Mouse (Mus musculus) c-Kit-negative CD71-positive TER-119-positive erythroid progenitor cells, embryonic 14.5 days (primary cell): ENCODE data around the gene Trmt2b.
A peak's percentile ranks its signal among the peaks of the same experiment; 100 is the strongest.
"Not testable (repeated sequence)": the region's sequence is repeated elsewhere in the genome, so short reads cannot be mapped to it uniquely, and the experiment has no call there.

Experiments
- DNase-seq: peaks from one replicate; pipeline ENCODE4 v3.0.0-alpha.2; 2013; ENCODE audit warnings: low read depth, low spot score

Trmt2b gene

DNA sequence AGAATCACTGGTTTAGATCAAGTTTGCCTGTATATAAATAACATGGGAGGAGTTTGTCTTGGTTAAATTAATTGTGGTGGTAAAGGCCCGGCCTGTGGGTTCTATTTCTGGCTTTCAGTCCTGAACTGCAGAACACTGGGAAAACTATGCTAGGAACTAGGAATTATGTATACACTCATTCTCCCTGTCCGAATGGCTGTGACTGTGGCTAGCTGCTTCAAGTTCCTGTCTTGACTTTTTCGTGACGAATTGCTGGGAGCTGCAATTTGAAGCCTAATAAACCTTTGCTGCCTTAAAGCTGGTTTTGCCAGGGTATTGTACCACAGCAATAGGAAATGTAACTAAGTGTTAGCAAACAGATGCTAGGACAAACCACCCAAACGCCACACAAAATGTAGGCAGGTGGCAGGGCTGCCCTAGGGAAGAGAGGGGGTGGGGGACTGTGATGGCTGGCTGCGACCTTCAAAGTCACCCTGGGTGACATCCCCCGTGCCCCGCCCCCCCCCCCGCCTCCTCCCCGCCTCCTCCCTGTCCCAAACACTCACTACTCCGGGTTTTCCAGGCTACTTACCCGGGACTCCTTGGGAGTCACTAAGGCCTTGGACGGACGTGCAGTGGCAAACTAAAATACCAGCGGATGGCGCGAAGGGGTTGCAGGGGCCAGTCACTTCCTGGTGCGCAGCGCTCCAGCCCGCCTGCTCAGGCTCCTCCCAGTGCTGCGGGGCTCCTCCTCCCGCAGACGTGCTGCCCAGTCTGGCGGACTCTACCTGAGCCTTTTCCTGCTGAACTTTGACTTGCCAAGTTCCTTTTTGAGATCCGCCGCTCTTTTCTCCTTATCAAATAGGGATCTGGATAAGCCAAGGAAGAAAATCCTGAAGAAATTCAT, at the start of gene Trmt2b:
TSS of gene Trmt2b (minus strand) at position 710 of the 886 bp plus-strand sequence.
- DNase-seq = peak; percentile 26

DNA sequence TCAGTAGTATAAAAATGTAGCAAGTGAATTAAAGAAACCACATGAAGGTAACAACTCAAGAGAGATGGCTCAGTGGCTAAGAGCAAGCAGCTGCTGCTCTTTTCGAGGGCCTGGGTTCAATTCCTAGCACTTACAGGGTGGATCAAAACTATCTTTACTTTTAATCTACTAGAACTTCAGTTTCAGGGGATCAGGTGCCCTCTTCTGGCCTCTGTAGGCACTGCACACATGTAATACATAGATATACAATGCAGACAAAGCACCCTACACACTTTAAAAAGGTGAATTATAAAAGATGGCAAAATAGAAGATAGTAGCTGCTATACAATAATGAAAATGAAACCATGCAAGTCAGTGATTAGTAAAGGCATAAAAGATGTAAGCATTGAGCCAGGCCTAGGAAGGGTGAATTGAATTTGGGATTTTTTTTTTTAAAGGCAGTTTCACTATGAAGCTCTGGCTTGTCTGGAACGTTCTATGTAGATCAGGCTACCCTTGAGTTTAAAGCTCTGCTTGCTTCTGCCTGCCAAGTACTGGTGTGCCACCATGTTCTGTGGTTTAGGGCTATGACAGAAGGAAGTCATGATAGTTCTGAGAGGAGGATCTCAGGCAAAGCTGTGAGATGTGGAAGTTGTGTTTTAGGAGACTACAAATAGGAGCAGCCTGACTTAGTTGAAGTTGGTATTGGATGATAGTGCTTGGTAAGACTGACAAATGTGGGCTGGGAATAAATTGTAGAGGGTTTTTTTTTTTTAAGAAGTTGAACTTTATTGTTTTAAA, 42.6 kb upstream of the Trmt2b start:
- DNase-seq = no peak

DNA sequence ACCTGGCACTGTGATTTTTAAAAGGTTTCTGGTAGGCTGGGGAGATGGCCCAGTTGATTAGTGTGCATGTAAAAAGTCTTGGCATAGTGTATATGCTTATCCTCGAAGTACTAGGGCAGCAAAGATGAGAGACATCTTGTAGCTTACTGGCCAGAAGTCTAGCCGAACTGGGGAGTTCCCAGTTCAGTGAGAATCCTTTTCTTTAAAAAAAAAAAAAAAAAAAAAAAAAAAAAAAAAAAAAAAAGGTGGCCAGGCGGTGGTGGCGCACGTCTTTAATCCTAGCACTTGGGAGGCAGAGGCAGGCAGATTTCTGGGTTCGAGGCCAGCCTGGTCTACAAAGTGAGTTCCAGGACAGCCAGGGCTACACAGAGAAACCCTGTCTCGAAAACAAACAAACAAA, 34.4 kb upstream of the Trmt2b start:
- DNase-seq = not testable (repeated sequence)

GRCm38 (mm10) chrX:134308275-134308634, 31.5 kb upstream of the Trmt2b start:
- DNase-seq = no peak

- DNase-seq = peak; percentile 74
Measured at GRCm38 (mm10) chrX:134307534-134308274, 30.9 kb upstream of the Trmt2b start, which contains the start of gene Cenpi. Gene Cenpi (plus strand): TSS chrX:134308084.

- DNase-seq = no peak
Measured at GRCm38 (mm10) chrX:134303287-134303686, 26.5 kb upstream of the Trmt2b start.

DNA sequence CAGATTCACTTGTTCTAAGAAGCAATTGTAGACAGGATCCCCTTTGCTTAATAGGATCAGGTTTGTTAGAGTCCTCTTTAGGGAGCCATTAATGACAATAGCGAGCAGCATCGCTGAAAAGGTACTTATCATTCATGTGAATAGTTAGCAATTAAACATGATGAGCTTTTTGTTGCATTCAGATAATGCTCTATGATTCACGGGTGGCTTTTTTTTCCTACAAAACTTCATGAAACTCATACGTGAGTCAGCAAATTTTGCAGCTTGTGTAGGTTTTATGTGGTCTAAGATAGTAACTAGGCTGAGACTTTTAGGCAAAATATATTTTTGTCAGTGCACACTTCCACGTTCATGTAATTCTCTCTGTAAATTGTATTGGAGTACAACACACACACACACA, 23.4 kb upstream of the Trmt2b start:
- DNase-seq = no peak

DNA sequence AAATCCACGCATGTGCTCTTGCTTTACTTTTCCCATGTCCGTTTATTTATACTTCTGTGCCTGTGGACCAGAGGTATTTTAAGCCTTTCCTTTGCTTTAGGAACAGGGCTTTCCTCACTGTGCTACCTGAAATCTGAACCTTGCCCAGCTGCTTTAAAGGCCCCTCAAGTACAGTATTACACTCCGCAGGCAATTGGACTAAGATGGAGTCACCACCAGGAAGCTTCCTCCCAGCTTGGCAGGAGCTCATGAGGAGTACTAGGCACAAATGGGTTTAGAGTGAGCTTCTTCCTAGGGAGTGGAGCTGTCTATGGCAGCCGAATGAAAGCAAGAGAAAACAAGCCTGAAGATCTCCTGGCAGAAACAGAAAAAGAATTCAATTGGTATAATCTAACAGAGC, 20.4 kb upstream of the Trmt2b start:
- DNase-seq = no peak

DNA sequence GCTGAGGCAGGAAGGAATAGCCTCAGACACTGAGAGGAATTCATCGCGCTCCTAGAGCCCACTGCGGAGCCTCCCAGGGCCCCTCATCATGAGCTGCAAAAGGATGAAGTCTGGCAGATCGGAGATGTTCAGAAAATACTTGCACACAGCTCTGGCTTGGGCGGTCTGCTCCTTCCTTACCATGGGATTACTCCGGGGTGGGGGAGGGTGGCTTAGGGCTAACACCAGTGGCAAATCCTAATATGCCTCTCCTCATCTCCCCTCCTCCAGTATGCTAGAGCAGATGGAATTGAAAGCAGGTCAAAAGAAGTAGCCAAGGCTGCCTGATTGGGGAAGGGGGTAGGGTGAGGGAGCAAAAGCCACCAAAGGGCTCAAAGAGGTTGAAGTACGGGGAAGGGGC, 20.0 kb upstream of the Trmt2b start:
- DNase-seq = no peak

DNA sequence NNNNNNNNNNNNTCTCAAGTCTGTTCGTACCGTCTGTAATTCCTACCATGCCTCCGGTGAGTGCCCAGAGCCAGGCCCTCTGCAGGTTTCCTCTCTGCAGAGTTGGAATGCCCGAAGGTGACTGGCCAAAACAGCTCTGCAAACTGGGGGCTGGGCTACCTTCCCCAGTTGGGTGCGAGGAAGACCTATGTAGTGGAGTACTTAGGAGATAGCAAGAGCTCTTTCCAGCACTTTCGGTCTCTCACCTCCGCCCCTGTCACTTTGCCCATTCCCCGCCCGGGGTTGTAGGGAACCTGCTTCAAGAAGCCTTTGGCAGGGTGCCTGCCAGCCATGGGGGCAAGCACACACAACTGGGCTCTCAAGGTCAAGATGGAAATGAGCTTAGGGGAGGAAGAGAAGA, 19.5 kb upstream of the Trmt2b start:
- no peak for DNase-seq

DNA sequence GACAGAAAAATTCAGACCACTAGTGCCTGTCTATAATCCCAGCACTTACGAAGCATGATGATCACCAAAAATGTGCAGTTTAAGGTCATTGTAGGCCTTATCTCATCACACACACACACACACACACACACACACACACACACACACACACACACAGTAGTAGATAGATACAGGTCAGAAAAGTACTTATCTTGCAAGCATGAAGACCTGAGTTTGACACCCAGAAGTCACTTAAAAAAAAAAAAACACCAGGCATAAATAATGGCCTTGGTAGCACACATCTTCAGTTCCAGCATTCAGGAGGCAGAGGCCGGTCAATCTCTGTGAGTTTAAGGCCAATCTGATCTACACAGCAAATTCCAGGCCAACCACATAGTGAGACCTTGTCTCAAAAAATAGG, 10.5 kb upstream of the Trmt2b start:
- DNase-seq = no peak

DNA sequence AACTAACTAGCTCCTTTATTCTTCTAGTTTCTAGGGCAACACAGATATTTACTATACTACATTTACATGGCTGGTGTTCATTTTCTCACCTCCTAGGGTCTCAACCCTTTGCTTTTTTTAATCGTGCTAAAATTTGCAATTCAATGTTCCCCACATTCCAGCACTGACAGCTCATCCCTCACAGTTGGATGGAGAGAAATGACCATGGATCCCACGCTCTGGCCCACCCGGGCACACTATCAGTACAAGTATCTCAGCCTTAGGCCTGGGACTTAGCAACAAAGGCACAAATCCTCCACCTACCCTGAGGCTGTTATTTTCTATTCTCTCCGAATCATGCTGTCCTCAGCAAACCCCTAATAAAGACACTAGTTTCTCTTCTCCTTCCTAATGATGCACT, 9.0 kb upstream of the Trmt2b start:
- DNase-seq = no peak

DNA sequence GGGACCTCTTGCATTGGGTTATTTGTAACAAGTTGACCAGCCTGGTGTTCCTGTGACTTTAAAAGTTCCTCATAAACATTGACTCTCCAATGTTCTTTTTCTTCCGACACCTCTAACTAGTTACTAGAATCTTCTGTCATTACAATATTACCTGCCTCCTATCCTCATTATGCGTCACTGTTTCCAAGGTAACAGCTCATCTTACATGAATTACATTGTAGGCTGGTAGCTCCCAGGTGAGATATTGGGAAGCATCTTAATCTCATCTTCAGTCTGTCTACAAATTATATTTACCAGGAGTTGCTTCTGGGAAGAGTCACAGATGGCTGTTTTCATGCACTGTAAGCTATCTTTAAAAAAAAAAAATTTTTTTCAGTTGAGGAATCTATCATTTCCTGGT, 8.3 kb upstream of the Trmt2b start:
- no peak for DNase-seq

GRCm38 (mm10) chrX:134280531-134280930, 3.7 kb upstream of the Trmt2b start:
- DNase-seq = no peak

- DNase-seq = no peak
Measured at GRCm38 (mm10) chrX:134275715-134276114, 1.1 kb downstream of the Trmt2b start.

DNA sequence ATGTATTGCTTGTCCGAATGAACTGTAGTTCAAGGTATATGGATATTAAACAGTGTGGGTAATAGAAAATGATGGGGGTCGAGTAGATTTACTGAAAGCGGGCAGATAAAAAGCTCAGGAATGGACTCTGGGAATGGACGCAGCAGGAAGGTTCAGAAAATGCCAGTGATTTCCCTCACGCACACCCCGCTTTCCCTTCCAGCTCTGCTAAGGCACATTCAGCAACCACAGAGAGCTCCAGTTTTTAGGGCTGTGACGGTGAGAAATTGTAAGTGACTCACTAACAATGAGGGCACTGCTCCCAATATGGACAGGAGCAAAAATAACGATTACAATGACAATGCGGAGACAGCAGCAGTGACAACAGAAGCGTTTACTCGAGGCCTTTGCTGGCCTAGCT, 14.7 kb downstream of the Trmt2b start:
- no peak for DNase-seq

DNA sequence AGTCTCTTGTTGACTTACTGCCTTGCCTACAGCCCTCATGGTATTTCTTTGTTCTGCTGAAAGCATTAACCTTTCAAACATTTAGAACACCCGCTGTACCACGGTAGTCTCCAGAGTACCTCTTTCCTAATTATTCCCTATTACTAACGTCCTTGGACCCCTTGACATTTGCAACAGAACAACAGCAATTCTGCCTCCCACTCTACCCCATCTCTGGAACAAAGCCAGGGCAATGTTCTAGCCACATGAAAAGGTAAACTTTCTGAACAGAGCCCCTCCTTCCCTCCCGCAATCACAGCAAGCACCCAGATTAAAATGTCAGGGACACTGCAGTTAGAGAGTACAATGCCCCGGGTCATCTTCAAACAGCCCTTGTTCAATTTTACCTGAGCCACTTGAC, 15.6 kb downstream of the Trmt2b start:
- DNase-seq = no peak

DNA sequence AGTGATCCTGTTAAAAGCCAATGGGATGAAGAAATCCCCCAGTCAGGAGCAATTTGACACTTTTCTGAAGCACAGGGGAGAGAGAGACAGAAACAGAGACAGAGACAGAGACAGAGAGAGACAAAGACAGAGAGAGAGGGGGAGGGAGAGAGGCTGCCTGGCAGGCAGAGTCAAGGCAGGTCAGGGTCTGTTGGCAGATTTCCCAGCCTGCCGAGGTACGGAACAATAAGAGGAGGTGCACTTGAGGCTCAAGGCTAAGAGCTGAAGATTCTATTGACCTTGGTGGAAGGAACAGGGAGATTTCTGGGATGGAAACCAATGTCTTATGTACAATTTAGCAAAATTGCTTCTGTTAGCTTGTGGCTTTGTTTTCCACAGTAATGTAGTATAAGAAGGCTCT, 28.6 kb downstream of the Trmt2b start:
- no peak for DNase-seq

- DNase-seq = no peak
Measured at GRCm38 (mm10) chrX:134245946-134246345, 30.8 kb downstream of the Trmt2b start.

DNA sequence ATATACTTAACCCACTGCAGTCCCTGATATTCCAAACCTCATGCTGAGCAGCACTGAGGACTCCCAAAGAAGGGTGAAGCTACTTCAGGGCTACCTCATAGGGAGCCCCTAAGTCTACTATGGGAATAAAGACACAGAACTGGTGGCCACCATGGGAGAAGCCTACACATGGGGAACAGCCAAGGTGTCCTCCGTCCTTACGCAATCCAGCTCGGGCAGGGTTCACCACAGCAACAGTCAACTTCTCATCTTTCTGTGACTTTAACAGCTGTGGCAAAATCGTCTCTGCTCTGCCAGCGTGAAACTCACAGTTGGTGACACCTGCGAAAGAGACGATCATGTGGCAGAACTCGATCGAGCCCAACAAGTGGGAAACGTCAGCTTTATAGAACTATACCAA, 38.5 kb downstream of the Trmt2b start:
- no peak for DNase-seq

DNA sequence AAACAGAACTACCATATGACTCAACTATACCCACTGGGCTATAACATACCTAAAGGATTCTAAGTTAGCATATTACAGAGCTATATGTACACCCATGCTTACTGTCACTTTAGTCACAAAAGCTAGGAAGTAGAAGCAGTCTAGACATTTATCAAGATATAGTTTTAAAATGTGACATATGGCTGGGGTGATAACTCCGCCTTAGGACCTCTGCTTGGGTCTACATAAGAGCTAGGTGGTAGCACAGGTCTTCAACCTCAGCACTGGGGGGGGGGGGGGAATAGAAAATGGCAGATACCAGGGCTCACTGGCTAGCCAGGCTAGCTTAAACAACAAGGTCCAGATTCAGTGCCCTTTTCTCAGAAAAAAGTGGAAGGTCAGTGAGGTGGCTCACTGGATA, 43.7 kb downstream of the Trmt2b start:
- no peak for DNase-seq

GRCm38 (mm10) chrX:134221856-134222255, 54.9 kb downstream of the Trmt2b start, which contains the start of gene Nox1:
Gene Nox1 (minus strand): TSS chrX:134221956.
- no peak for DNase-seq
